Mouse (Mus musculus): ENCODE data around the gene Tmem198. TPM values are rescaled to one million over a fixed set of nuclear protein-coding genes. Genes with fewer than 3 reads are reported as not detected.

The Tmem198 gene
- 1.1 and 1.4 TPM in 2 replicates for polyA plus RNA-seq (2015; fragmentation: Nextera tagmentation; extraction: Ambion mirVana)

DNA sequence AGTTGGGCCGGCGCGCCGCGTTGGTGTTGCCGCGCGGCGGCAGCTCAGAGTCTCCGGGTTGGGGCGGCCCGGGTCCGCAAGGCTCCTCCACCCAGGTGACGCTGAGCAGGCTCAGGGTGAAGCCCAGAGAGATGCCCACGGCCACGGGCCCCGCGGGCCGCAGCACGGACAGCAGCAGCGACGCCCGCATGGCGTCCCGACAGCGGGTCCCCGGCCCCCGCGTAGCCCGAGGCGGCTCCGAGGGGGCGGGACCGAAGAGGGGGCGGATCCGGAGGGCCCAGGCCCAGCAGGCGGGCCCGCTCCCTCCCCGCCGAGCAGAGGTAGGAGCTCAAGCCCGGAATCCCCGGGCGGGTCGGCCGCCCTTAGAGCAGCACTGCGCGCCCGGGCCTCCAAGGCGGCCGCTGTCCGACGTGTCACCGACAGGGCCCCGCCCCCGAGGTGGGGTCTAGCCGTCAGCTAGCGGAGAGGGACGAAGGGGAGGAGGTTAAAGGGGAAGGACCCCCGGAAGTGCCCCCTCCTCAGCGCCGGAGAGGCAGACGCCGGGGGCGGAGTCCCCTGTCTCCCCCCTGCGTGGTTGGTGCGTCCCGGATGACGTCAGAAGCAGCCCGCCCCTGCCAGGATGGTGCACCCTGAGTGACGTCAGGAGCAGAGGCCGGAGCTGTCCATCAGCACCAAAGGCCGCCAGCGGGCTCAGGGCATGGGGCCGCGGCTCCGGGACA, at the start of gene Tmem198, which contains the start of gene Chpf:
Gene Tmem198, plus strand, starts transcription at position 617 of the 719 bp plus-strand sequence.
Gene Chpf, minus strand, starts transcription at position 392 of the 719 bp plus-strand sequence.

GRCm38 (mm10) chr1:75435475-75436328, 43.6 kb upstream of the Tmem198 start, which contains the start of gene Gmppa:
Gene Gmppa (plus strand): TSS chr1:75435930.

DNA sequence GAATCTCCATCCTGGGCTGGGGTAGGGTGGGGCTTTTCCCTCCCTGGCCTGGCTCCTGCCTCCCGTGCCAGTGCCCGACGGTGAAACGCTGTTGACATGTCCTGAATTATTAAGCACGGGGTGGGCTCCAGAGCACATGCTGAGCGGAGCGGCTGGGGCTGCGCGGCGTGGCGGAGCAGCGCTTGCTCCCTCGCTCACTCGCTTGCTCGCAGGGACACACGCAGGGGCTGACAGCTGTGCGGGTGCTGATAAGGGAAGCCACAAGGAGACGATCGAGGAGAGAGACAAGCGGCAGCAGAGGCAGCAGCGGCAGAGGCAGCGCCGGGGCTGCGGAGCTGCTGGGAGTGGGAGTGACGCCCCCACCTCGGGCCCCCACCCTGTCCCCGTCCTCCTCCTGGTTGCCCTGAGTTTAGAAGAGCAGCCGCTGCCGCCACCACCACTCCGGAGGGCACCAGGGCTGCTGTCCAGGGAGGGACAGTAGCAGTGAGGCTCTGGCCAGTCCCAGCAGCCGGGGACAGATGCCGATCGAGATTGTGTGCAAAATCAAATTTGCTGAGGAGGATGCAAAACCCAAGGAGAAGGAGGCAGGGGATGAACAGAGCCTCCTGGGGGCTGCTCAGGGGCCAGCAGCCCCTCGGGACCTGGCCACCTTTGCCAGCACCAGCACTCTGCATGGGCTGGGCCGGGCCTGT, 28.9 kb upstream of the Tmem198 start, which contains the start of gene Asic4:
Gene Asic4, plus strand, starts transcription at position 123 of the 692 bp plus-strand sequence.

DNA sequence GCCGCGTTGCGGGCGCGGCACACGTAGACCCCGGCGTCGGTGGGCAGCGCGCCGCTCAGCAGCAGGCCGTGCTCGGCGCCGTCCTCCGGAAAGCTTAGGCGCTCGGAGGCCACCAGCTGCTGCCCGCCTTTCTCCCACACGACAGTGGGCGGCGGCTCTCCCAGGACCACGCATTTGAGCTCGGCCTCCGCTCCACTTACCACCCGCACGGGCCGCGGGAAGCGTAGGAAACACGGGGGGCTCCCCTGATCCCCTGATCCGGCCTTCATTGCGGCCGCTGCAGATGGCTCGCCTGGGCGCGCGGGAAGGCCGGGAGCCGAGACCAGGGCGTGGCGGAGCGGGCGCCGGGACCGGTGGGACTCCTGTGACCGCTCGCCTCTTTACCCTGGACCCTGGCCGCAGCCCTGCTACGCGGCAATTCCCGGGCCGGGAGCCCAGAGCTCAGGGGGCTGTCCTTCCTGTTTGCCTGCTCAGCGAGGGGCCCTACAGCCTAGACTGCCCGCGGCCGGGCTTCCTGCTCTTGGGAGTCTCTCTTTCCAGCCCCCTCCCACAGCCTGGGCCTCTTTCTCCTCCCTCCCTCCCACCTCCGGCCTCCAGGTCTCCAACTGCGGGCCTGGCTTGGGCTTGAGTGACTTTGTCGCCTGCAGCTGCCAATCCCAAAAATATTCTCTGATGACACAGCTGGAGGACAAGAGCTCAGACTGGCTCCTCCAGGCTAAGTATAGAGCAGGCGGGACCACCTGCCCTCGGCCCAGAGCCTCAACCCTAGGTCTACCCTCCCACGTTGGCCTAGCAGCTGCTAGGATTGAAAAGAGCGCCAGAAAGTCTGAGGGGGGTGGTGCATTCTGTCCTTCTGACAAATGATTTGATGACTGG, 26.9 kb downstream of the Tmem198 start, which contains the start of gene Obsl1:
Gene Obsl1, minus strand, starts transcription at position 497 of the 876 bp plus-strand sequence.

DNA sequence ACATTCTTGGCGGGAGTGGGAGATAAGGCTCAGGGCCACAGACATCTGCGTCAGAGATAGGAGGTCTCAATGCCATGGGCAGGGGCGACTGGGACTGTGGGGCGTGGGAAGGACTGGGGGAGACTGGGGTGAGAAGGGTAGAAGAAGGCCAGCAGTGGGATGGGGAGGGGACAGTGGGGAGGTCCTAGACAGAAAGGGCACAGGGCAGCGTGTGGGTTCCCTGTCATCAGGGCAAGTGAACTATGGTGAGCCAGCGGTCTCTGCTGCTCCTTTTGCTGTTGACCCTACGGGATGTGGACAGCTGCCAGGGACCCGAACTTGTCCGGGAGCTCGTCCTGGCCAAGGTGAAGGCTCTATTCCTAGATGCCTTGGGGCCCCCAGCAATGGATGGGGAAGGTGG, 27.7 kb downstream of the Tmem198 start, which contains the start of gene Inha:
Gene Inha, plus strand, starts transcription at position 72 of the 400 bp plus-strand sequence.

GRCm38 (mm10) chr1:75521321-75522031, 42.1 kb downstream of the Tmem198 start, which contains the start of gene Stk11ip:
Gene Stk11ip (plus strand): TSS chr1:75521529.

Other genes starting within 250 kb of the Tmem198 start
- gene A630095N17Rik, start 247.4 kb upstream of the Tmem198 start, polyA plus RNA-seq (2015; fragmentation: Nextera tagmentation; extraction: Ambion mirVana) = not detected in 2 replicates
- gene Dnajb2, start 243.1 kb upstream of the Tmem198 start, polyA plus RNA-seq (2015; fragmentation: Nextera tagmentation; extraction: Ambion mirVana) = 20.6 and 27.3 TPM in 2 replicates
- 0.30 TPM in 2 replicates for gene Ptprn, start 215.0 kb upstream of the Tmem198 start, polyA plus RNA-seq (2015; fragmentation: Nextera tagmentation; extraction: Ambion mirVana)
- 0.29 TPM in 1 of 2 replicates, not detected in the other for gene Resp18, start 201.1 kb upstream of the Tmem198 start, polyA plus RNA-seq (2015; fragmentation: Nextera tagmentation; extraction: Ambion mirVana)
- 153 and 154 TPM in 2 replicates for gene Dnpep, start 161.5 kb upstream of the Tmem198 start, polyA plus RNA-seq (2015; fragmentation: Nextera tagmentation; extraction: Ambion mirVana)
- 2,029 and 2,461 TPM in 2 replicates for gene Des, start 119.2 kb upstream of the Tmem198 start, polyA plus RNA-seq (2015; fragmentation: Nextera tagmentation; extraction: Ambion mirVana)
- gene Speg, start 104.2 kb upstream of the Tmem198 start, polyA plus RNA-seq (2015; fragmentation: Nextera tagmentation; extraction: Ambion mirVana) = 51.1 and 53.5 TPM in 2 replicates
- 89.2 and 102 TPM in 2 replicates for gene Gmppa, start 43.6 kb upstream of the Tmem198 start, polyA plus RNA-seq (2015; fragmentation: Nextera tagmentation; extraction: Ambion mirVana)
- gene Asic4, start 29.1 kb upstream of the Tmem198 start, polyA plus RNA-seq (2015; fragmentation: Nextera tagmentation; extraction: Ambion mirVana) = 0.33 and 0.40 TPM in 2 replicates
- gene Chpf, start 225 bp upstream of the Tmem198 start, polyA plus RNA-seq (2015; fragmentation: Nextera tagmentation; extraction: Ambion mirVana) = 45.4 and 46.4 TPM in 2 replicates
- 28.7 and 29.1 TPM in 2 replicates for gene Obsl1, start 26.9 kb downstream of the Tmem198 start, polyA plus RNA-seq (2015; fragmentation: Nextera tagmentation; extraction: Ambion mirVana)
- gene Inha, start 27.5 kb downstream of the Tmem198 start, polyA plus RNA-seq (2015; fragmentation: Nextera tagmentation; extraction: Ambion mirVana) = 5.0 and 6.0 TPM in 2 replicates
- 7.6 and 8.2 TPM in 2 replicates for gene Stk11ip, start 42.0 kb downstream of the Tmem198 start, polyA plus RNA-seq (2015; fragmentation: Nextera tagmentation; extraction: Ambion mirVana)
- 25.2 and 29.3 TPM in 2 replicates for gene Slc4a3, start 66.7 kb downstream of the Tmem198 start, polyA plus RNA-seq (2015; fragmentation: Nextera tagmentation; extraction: Ambion mirVana)